Mouse (Mus musculus): ENCODE measurements around the gene Brdt. TPM values are rescaled to one million over a fixed set of nuclear protein-coding genes. Genes with fewer than 3 reads are reported as not detected.
A peak's percentile ranks its signal among the peaks of the same experiment; 100 is the strongest.

The Brdt gene
- 0.62 and 0.63 TPM in 2 replicates for polyA plus RNA-seq (2016; fragmentation: Nextera tagmentation; extraction: Ambion mirVana)

DNA sequence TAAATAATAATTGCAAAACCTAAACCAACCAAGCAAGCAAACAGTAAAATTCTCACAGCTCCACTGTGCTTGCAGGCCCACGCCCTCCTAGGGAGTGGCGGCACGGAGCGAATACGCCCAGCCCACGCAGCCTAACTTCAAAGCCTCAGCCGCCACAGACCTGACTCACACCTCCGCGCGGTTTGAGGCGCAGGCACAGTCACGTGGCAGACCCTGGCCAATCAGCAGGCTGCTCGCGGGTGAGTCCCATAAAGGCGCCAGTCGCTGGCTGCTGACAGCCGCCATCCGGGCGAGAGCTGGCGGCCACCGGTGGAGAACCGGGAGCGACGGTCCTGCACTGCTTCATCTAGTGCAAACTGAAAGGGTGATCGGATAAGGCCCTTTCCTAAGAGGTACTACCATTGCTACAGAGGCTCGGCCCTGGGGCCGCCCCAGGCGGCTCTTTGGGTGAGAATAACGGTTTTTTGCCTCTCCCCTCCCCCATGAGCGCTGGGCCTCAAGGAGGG, at the start of gene Brdt:
Gene Brdt, plus strand, starts transcription at position 244 of the 506 bp plus-strand sequence.
- DNase-seq (ENCODE audit: low spot score), result no peak
- Histone ChIP-seq H3K4me3 (no peak within 1 kb of the TSS), H3K9me3 (no peaks in the 10 kb centered on the region), H3K27me3 (ENCODE audit: insufficient read depth, poor library complexity, severe bottlenecking) (no peaks in the 10 kb centered on the region), H3K4me1 (no peaks in the 10 kb centered on the region), H3K36me3 (no peaks in the 10 kb centered on the region), H3K27ac (no peak within 1 kb of the TSS)
- 84% methylated on average over 30 of the region's 30 CpGs for WGBS

DNA sequence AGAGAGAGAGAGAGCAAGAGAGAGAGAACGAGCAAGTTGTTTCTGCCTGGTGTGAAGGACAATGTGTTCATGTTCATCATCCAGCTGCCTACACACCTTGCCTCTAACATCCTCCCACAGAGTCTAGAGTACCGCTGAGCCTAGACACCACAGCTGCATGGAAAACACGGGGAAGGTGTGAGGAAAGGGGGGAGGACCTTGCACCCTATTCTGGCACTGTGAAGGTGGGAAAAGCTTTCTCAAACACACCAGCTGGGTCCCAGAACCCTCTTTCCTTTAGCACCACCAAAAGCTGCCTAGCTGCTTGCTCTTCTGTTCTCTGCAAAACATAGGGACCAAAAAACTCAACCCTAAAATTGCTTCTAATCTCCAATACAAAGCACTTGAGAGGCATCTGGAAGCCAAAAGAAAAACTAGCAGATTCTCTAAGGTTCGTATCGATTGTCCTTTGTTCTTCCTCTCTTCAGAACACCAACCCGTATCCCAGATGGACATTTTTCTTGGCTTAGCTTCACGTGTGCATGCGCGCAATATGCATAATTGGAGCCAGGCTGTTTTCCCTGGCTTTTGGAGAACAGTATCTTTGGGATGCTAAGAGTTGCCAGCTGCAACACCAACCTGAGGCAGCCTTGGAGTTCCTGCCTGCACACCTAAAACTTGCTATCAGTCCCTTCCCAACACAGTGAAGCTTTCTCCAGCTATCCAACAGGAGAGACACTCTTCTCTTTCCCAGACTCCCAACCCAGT, 48.2 kb upstream of the Brdt start:
- DNase-seq (ENCODE audit: low spot score), result no peak
- Histone ChIP-seq H3K4me3 (no peak overlapping the region), H3K27me3 (ENCODE audit: insufficient read depth, poor library complexity, severe bottlenecking) (peaks cover under 1% of the 10 kb centered on the region; the same call in 1 of the 2 replicates), H3K4me1 (peaks cover 13% of the 10 kb centered on the region; the same call in 1 of the 2 replicates), H3K36me3 (peaks cover 14% of the 10 kb centered on the region), H3K9me3 (no peaks in the 10 kb centered on the region; the same call in 1 of the 2 replicates), H3K27ac (no peak overlapping the region)
- WGBS, result 75% methylated on average over 9 of the region's 9 CpGs

DNA sequence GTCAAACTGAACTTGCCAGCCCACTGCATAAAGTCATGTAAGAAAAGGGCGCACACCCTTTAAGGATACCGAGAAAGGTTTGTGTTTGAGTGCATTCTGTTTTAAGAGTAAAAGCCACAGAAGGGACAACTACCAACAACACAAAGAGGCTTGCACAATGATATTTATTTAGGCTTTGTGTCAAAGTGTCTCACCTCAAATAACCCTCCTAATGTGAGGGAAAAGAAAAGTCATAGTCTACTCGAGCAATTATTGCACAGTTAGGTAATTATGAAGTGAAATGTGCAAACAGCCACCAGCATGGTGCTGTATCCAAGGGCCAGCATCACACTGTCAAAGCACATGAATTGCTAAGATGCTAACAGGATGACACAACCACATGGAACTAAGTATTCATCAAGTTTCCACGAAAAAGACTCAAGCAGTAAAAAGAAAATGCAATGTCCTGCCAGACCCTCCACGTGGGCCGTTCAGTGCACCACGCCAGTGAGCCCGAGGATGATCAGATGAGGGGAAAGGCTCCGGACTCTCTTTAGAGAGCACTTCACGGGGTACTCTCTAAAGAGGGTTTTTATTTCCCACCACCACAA, 46.9 kb upstream of the Brdt start:
- Histone ChIP-seq H3K27ac (no peak overlapping the region), H3K4me3 (no peak overlapping the region), H3K36me3 (peaks cover 14% of the 10 kb centered on the region), H3K9me3 (no peaks in the 10 kb centered on the region; the same call in 1 of the 2 replicates), H3K27me3 (ENCODE audit: insufficient read depth, poor library complexity, severe bottlenecking) (peaks cover 5% of the 10 kb centered on the region; the same call in 1 of the 2 replicates), H3K4me1 (peaks cover 20% of the 10 kb centered on the region)
- DNase-seq (ENCODE audit: low spot score), result no peak
- WGBS, result 74% methylated on average over 10 of the region's 10 CpGs

DNA sequence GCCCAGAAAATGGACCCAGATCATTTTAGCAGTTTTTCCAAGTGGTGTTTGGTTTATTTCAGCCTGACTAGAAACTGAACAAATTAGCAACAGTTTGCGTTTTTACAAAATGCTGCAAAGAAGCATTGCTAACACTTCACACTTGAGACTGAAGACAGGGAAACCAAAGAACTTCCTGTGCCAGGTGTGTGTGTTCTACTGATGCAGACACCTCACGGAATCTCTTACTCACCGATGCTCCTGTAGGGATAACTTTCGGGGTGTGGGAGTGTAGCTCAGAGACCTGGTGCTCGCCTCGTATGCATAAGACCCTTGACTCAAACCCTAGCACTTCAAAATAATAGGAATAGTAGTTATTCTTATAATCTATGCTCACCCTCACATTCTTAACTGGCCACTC, 45.4 kb upstream of the Brdt start:
- Histone ChIP-seq H3K4me1 (peaks cover 30% of the 10 kb centered on the region), H3K27ac (no peak overlapping the region), H3K36me3 (peaks cover 9% of the 10 kb centered on the region), H3K9me3 (no peaks in the 10 kb centered on the region), H3K27me3 (ENCODE audit: insufficient read depth, poor library complexity, severe bottlenecking) (peaks cover 5% of the 10 kb centered on the region; the same call in 1 of the 2 replicates), H3K4me3 (no peak overlapping the region)
- no peak for DNase-seq (ENCODE audit: low spot score)
- WGBS, result 69% methylated on average over 6 of the region's 6 CpGs

DNA sequence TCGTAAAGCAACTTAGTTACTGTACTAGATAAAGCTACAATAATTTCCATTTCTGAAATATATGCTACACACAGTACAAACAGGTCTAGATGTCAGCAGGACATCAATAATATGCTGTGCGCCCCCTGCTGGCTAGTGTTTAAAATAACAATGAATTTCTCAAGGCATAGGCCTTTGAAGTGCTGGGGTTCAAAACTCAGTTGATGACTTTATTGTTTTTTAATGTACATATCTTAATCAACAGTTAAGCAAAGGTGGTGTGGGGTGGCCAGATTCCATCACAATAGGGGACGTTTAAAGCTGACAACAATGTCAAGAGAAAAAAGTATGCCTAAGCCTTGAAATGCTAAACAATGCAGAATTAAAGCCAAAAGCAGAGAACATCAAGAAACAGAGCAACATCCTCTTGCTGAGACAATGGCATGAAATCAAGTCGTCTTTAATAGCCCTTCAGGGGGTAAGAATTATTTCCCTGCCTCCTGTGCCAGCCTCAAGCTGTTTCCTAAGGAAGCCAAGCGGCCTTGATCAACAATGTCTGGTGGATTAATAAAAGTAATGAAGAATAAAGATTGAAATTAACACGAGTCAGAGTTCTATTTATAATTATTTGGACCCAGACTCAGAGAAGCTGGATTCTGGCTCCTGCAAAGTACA, 43.6 kb upstream of the Brdt start:
- Histone ChIP-seq H3K27me3 (ENCODE audit: insufficient read depth, poor library complexity, severe bottlenecking) (peaks cover 13% of the 10 kb centered on the region; the same call in 1 of the 2 replicates), H3K4me3 (peak overlapping the region; percentile 94), H3K9me3 (no peaks in the 10 kb centered on the region), H3K27ac (peak overlapping the region; percentile 22; the same call in 1 of the 2 replicates), H3K36me3 (no peaks in the 10 kb centered on the region), H3K4me1 (peaks cover 30% of the 10 kb centered on the region)
- WGBS, result 24% methylated on average over 6 of the region's 6 CpGs
- no peak for DNase-seq (ENCODE audit: low spot score)

DNA sequence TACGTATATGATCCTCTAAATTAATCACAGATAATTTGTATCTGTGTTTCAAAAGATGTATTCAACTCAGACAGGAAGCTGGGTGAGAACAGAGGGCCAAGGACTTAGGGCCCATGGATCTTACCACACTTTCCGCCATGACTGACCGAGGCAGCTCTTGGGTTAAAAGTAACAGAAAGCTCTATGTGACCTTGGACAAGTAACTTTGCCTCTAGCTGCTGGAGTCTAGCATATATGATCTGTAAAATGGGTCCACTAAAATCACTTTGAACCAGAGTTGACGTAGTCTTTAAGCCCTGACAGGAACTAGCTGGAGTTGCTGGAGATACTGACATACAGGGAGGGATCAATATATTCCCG, 43.1 kb upstream of the Brdt start:
- H3K4me3 ChIP-seq, result peak overlapping the region; percentile 94
- H3K9me3 ChIP-seq, result no peaks in the 10 kb centered on the region
- H3K27me3 ChIP-seq (ENCODE audit: insufficient read depth, poor library complexity, severe bottlenecking), result peaks cover 15% of the 10 kb centered on the region; the same call in 1 of the 2 replicates
- H3K36me3 ChIP-seq, result no peaks in the 10 kb centered on the region
- H3K27ac ChIP-seq, result peak overlapping the region; percentile 91
- peaks cover 24% of the 10 kb centered on the region for H3K4me1 ChIP-seq
- WGBS, result 34% methylated on average over 5 of the region's 5 CpGs
- no peak for DNase-seq (ENCODE audit: low spot score)

DNA sequence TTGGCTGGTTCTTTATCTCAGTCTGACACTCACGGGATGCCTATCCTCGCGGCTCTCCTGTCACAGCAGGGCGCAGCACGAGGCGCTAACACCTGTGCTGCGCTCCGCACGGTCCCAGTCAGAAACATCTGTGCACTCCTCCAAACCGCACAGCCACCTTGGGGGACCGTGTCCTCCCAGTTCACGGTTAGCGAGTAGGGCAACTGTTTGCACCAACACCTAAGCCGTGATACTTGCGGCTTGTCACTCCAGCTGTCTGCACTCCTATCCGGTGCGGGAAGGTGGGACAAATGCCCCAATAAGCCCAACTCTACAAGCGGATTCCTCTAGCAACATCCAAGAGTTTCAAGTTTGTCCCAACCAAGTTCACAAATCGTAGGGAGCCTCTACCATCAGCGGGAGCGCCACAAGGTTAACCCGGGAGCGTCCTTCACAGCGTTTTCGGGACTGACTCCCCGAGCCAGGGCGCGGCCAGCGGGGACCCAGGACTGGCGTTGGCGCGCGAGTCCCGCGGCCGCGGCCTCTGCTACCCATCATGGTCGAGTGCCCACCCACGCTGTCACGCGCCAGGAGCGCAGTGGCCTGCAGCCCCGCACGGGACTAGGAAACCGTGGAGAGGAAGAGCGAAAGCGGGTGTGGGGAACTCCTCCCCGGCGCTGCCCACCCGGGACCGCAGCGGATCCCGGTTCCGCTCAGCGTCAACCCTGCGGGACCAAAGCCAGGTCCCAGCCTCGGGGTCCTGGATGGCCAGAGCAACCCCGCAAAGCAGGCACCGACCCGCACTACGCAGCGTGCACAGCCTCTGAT, 42.3 kb upstream of the Brdt start:
- under 1% methylated on average over 62 of the region's 62 CpGs for WGBS
- Histone ChIP-seq H3K27ac (peak overlapping the region; percentile 91), H3K4me3 (peak overlapping the region; percentile 94), H3K9me3 (no peaks in the 10 kb centered on the region), H3K4me1 (peaks cover 22% of the 10 kb centered on the region), H3K27me3 (ENCODE audit: insufficient read depth, poor library complexity, severe bottlenecking) (peaks cover 15% of the 10 kb centered on the region; the same call in 1 of the 2 replicates), H3K36me3 (no peaks in the 10 kb centered on the region)
- peak; percentile 76 for DNase-seq (ENCODE audit: low spot score)

DNA sequence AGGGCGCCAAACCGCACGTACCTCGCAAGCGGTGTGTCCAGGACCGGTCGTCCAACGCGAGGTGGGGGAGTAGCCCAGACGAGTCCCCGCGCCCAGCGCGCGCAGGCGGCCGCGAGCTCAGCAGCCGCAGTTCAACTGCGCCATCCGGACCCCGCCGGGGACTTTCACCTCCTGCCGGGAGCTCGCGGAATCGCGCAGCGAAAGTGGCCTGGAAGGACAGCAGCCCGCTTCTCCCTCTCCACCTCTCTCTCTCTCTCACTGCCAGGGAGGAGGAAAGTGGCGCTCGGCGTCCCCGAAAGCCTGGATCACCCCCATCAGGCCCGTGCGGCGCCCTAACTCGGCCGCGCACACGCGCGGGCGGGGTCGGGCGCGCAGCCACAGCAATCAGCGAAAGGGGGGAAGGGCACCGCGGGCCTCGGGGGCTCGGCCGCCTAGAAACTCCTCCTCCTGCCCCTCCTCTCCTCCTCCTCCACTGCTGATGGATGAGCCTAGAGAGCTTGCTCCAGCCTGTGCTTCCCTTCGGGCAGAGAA, 41.7 kb upstream of the Brdt start, which contains the start of gene Tgfbr3:
Gene Tgfbr3, minus strand, starts transcription at position 396 of the 531 bp plus-strand sequence.
- Histone ChIP-seq H3K27ac (peak within 1 kb of the TSS; percentile 91), H3K4me1 (peaks cover 17% of the 10 kb centered on the region), H3K9me3 (no peaks in the 10 kb centered on the region), H3K4me3 (peak within 1 kb of the TSS; percentile 94), H3K27me3 (ENCODE audit: insufficient read depth, poor library complexity, severe bottlenecking) (peaks cover 15% of the 10 kb centered on the region; the same call in 1 of the 2 replicates), H3K36me3 (no peaks in the 10 kb centered on the region)
- peak; percentile 92 for DNase-seq (ENCODE audit: low spot score)
- WGBS, result under 1% methylated on average over 54 of the region's 54 CpGs

DNA sequence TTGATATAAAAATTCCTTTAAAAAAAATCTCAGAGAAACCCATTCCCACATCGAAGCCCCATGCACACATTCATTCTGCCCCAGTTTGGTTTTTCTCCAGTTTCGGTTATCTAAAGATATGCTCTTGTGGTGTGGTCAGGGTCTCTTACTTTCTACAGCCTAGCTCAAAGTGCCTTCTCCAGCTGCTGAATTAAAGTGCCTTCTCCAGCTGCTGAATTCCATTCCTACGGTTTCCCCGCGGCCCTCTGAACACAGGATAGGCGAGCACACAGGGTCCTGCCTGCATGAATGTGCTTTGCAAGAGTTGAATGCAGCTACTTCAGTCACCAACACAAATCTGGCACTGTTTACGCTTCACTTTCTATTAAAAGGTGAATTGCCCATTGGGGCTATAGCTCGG, 41.0 kb upstream of the Brdt start:
- H3K4me3 ChIP-seq, result peak overlapping the region; percentile 94
- no peak for DNase-seq (ENCODE audit: low spot score)
- peaks cover 17% of the 10 kb centered on the region for H3K4me1 ChIP-seq
- no peak overlapping the region for H3K27ac ChIP-seq
- no peaks in the 10 kb centered on the region for H3K36me3 ChIP-seq
- 34% methylated on average over 8 of the region's 8 CpGs for WGBS
- no peaks in the 10 kb centered on the region for H3K9me3 ChIP-seq
- H3K27me3 ChIP-seq (ENCODE audit: insufficient read depth, poor library complexity, severe bottlenecking), result peaks cover 15% of the 10 kb centered on the region; the same call in 1 of the 2 replicates

DNA sequence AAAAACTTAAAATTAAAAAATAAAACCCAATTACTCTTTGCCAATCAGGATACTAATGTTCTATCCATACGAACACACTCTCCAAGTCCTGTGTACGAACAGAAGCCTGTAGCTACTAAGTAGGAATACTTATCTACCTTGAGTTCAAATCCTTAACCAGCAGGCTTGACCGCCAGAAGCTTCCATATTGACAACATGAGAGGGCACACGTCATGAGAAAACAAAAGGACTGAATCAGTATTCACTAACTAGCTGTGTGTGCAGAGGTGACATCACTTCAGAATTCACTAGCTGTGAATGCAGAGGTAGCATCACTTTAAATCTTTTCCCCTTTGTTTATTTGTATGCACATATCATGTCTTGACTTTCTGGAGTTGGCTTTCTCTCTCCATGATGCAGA, 36.9 kb upstream of the Brdt start:
- H3K4me1 ChIP-seq, result peaks cover 20% of the 10 kb centered on the region
- no peak overlapping the region for H3K4me3 ChIP-seq
- no peaks in the 10 kb centered on the region for H3K9me3 ChIP-seq
- no peaks in the 10 kb centered on the region for H3K36me3 ChIP-seq
- no peak for DNase-seq (ENCODE audit: low spot score)
- no peak overlapping the region for H3K27ac ChIP-seq
- 82% methylated on average over 4 of the region's 4 CpGs for WGBS
- H3K27me3 ChIP-seq (ENCODE audit: insufficient read depth, poor library complexity, severe bottlenecking), result peaks cover 11% of the 10 kb centered on the region; the same call in 1 of the 2 replicates

DNA sequence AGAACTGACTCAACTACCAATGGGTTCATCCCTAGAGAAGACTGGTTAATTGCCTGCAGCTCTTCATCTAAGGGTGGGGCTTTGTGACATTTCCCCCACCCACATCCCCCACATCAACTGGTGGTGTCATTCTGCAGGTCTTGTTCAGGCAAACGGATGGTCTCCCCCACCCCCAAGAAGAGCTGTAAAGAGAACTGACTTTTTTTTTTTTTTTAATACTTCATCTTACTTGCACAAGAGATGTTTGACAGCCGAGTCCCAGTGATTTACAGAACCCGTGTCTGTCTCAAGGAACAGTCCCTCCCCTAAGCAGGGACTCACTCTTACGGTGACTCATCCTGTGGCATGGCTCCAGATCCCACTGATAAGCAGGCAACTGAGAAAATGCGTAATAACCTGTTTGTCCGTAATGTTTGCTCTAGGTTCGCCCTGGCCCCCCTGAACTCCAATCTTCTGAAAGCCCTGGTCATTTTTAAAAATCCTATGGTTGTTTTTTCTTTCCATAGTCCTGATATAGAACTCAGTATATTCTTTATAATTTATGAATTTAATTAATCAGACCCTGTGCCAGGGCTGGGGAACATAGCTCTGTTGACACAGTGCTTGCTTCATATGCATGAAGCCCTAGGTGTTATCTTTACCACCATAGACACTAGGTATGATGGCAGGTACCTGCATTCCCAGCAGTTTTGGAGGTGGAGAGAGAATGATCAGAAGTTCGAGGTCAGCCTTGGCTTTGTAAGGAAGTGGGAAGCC, 35.7 kb upstream of the Brdt start:
- Histone ChIP-seq H3K4me3 (no peak overlapping the region), H3K4me1 (peaks cover 11% of the 10 kb centered on the region; the same call in 1 of the 2 replicates), H3K36me3 (no peaks in the 10 kb centered on the region), H3K27ac (no peak overlapping the region), H3K27me3 (ENCODE audit: insufficient read depth, poor library complexity, severe bottlenecking) (peaks cover 11% of the 10 kb centered on the region; the same call in 1 of the 2 replicates), H3K9me3 (no peaks in the 10 kb centered on the region)
- no peak for DNase-seq (ENCODE audit: low spot score)
- WGBS, result 63% methylated on average over 8 of the region's 8 CpGs

Measured in heart, embryonic 10.5 days (tissue).